Mouse (Mus musculus): ENCODE measurements at regions not wholly inside any gene's neighbourhood (a gene's known extent, or its start where the extent isn't known, plus 50 kb on each side); places are given as distances from the start of the nearest gene placed in this dataset.

DNA sequence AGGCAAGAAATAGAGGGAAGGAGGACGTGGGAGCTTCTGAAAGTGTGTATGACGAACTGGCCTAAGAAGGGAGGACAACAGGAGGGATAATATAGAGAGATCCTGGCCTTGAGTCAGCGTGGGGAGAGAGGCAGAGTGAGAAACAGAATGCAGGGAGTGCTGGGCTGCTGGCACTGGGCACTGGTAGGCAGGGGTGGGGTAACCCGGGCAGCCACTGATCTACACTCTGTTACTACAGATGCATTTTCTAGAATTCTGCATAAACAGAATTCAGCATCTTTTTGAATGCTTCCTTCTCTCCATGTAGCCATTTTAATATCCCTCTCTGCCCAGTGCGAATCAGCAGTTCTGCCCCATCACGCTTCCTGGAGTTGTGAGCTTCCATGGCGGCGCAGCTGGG is 84.5 kb upstream of the Ankrd55 start:
- H3K4me2 ChIP-seq (ENCODE audit: low read depth), result no peak overlapping the region
- no peak overlapping the region for H3K9ac ChIP-seq (ENCODE audit: low read length)
- no peaks in the 10 kb centered on the region for H3K27me3 ChIP-seq (ENCODE audit: control insufficient read depth, insufficient read depth, low read length)
- no peak overlapping the region for H3K4me3 ChIP-seq (ENCODE audit: low read depth, low read length)
- DNase-seq (ENCODE audit: low spot score) (no peak), ATAC-seq (ENCODE audit: insufficient read depth, low FRiP score, low TSS enrichment) (no peak)
- H3K27ac ChIP-seq (ENCODE audit: low read depth, low read length), result no peak overlapping the region
- 82% methylated on average over 8 of the region's 8 CpGs for WGBS
- H3K9me3 ChIP-seq (ENCODE audit: control insufficient read depth, low read length), result no peaks in the 10 kb centered on the region
- no peaks in the 10 kb centered on the region for H3K4me1 ChIP-seq (ENCODE audit: control insufficient read depth, insufficient read depth, low read length)
- H3K36me3 ChIP-seq (ENCODE audit: control insufficient read depth, insufficient read depth, low read length), result no peaks in the 10 kb centered on the region

DNA sequence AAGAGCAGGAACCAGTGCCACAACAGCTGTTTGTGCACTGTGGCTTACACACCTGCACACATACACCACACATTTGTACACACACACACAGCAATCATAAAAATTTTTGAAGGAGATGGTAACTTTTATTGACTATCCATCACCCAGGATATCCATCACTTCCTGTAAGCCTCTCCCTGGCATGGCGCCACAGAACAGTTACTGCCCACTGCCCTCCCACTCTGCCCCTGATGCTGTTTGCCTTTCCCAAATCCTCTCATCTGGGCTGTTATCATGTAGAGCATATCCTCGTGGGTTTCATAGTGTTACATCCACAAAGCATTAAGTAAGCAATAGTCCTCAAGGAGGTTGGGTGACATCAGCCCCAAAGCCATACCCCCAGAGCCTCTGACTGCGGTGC is 84.0 kb upstream of the Ankrd55 start:
- no peaks in the 10 kb centered on the region for H3K4me1 ChIP-seq (ENCODE audit: control insufficient read depth, insufficient read depth, low read length)
- no peaks in the 10 kb centered on the region for H3K9me3 ChIP-seq (ENCODE audit: control insufficient read depth, low read length)
- WGBS, result 92% methylated on average over 3 of the region's 3 CpGs
- H3K4me2 ChIP-seq (ENCODE audit: low read depth), result no peak overlapping the region
- H3K27ac ChIP-seq (ENCODE audit: low read depth, low read length), result no peak overlapping the region
- H3K36me3 ChIP-seq (ENCODE audit: control insufficient read depth, insufficient read depth, low read length), result no peaks in the 10 kb centered on the region
- no peak overlapping the region for H3K4me3 ChIP-seq (ENCODE audit: low read depth, low read length)
- no peaks in the 10 kb centered on the region for H3K27me3 ChIP-seq (ENCODE audit: control insufficient read depth, insufficient read depth, low read length)
- DNase-seq (ENCODE audit: low spot score) (no peak), ATAC-seq (ENCODE audit: insufficient read depth, low FRiP score, low TSS enrichment) (no peak)
- H3K9ac ChIP-seq (ENCODE audit: low read length), result no peak overlapping the region

DNA sequence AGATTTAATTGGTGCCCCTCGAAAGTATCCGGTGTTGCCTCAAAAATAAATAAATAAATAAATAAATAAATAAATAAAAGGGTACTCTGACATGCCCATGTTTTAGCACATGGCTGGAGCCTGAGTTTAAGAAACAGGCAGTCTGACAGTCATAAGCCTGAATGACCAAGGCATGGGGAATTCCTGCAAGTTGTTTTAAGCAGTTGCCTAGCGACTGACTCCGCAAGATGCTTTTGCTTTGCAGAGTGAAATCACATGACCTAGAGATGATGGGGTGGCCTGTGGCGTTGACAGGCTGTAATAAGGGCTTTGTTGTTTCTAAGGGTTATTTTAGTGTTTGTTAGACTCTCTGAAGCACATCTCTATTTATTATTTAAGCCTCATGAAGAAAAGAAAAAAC is 83.4 kb upstream of the Ankrd55 start:
- Histone ChIP-seq H3K27me3 (ENCODE audit: control insufficient read depth, insufficient read depth, low read length) (no peaks in the 10 kb centered on the region), H3K9ac (ENCODE audit: low read length) (no peak overlapping the region), H3K4me1 (ENCODE audit: control insufficient read depth, insufficient read depth, low read length) (no peaks in the 10 kb centered on the region), H3K27ac (ENCODE audit: low read depth, low read length) (no peak overlapping the region), H3K4me2 (ENCODE audit: low read depth) (no peak overlapping the region), H3K4me3 (ENCODE audit: low read depth, low read length) (no peak overlapping the region), H3K36me3 (ENCODE audit: control insufficient read depth, insufficient read depth, low read length) (no peaks in the 10 kb centered on the region), H3K9me3 (ENCODE audit: control insufficient read depth, low read length) (no peaks in the 10 kb centered on the region)
- 70% methylated on average over 5 of the region's 5 CpGs for WGBS
- ATAC-seq (ENCODE audit: insufficient read depth, low FRiP score, low TSS enrichment) (no peak), DNase-seq (ENCODE audit: low spot score) (no peak)

DNA sequence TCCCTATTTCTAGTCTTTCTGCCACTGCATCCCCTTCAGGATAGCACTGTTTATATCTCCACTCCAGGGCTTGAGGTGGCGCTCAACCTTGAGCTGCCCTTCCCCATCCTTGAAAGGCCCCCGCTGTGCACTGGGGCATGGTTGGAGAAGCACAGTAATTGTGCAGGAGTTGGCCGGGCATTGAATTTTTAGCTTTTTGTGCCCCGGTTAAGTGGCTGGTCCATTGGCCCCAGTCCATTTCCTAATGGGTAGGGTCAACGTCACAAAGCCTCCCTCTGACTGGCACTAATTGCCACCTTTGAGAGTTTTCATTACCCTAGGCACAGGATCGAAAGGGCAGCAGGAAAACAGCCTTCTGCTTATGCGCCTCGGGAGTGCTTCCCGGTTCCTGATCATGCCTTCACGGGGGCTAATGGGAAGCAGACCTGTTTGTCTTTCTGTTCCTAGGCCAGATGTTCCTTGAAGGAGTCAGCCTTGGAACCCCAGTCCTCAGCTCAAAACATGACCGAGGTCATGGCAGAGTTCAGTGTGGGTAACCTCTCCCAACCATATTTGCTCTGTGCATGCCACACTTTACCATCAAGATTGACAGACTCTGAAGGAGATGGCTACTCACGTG is 80.5 kb upstream of the Ankrd55 start:
- no peak overlapping the region for H3K9ac ChIP-seq (ENCODE audit: low read length)
- H3K27ac ChIP-seq (ENCODE audit: low read depth, low read length), result no peak overlapping the region
- no peaks in the 10 kb centered on the region for H3K4me1 ChIP-seq (ENCODE audit: control insufficient read depth, insufficient read depth, low read length)
- no peak overlapping the region for H3K4me3 ChIP-seq (ENCODE audit: low read depth, low read length)
- no peak for ATAC-seq (ENCODE audit: insufficient read depth, low FRiP score, low TSS enrichment)
- no peaks in the 10 kb centered on the region for H3K9me3 ChIP-seq (ENCODE audit: control insufficient read depth, low read length)
- no peak for DNase-seq (ENCODE audit: low spot score)
- H3K27me3 ChIP-seq (ENCODE audit: control insufficient read depth, insufficient read depth, low read length), result no peaks in the 10 kb centered on the region
- H3K4me2 ChIP-seq (ENCODE audit: low read depth), result no peak overlapping the region
- WGBS, result 62% methylated on average over 12 of the region's 12 CpGs
- no peaks in the 10 kb centered on the region for H3K36me3 ChIP-seq (ENCODE audit: control insufficient read depth, insufficient read depth, low read length)

DNA sequence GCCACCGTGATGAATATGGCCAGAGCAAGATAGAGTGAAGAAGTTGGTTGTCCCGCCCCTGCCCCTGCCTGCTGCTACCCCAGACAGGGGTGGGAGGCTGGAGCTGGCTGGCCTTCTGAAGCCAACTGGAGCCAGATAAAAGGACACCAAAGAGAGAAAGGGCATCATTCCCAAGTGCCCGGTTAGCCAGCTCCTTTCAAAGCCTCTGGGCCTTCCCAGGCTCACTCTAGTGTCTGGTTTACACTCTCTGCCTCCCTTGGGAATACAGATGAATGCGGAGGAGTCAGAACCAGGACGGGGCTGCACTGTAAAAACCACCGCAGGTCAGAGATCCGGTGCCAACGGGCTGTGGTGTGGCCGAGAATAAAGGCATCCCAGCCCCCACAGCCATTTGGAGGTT is 76.4 kb upstream of the Ankrd55 start:
- ATAC-seq (ENCODE audit: insufficient read depth, low FRiP score, low TSS enrichment) (no peak), DNase-seq (ENCODE audit: low spot score) (no peak)
- WGBS, result 73% methylated on average over 9 of the region's 9 CpGs
- Histone ChIP-seq H3K36me3 (ENCODE audit: control insufficient read depth, insufficient read depth, low read length) (no peaks in the 10 kb centered on the region), H3K27ac (ENCODE audit: low read depth, low read length) (no peak overlapping the region), H3K4me3 (ENCODE audit: low read depth, low read length) (no peak overlapping the region), H3K27me3 (ENCODE audit: control insufficient read depth, insufficient read depth, low read length) (no peaks in the 10 kb centered on the region), H3K4me1 (ENCODE audit: control insufficient read depth, insufficient read depth, low read length) (no peaks in the 10 kb centered on the region), H3K9me3 (ENCODE audit: control insufficient read depth, low read length) (no peaks in the 10 kb centered on the region), H3K9ac (ENCODE audit: low read length) (no peak overlapping the region), H3K4me2 (ENCODE audit: low read depth) (no peak overlapping the region)

DNA sequence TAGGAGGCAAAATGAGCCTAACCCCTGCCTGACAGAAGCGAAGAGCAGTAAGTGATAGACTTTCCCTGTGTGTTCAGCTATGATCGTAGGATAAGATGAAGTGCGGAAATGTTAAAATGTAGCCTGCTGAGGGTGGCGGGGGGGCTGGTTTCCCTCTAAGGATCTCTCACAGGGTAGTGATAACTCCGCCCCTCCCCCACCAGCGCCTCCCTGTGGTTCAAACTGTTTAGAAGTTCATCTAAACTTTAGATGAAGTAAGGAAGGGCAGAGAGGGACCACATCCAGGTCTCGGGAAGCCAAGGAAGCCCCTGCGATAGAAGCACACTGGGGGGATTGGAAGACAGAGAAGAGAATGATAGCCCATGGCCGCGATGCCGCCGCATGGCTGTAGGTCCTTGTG is 75.9 kb upstream of the Ankrd55 start:
- 76% methylated on average over 12 of the region's 12 CpGs for WGBS
- no peak for ATAC-seq (ENCODE audit: insufficient read depth, low FRiP score, low TSS enrichment)

DNA sequence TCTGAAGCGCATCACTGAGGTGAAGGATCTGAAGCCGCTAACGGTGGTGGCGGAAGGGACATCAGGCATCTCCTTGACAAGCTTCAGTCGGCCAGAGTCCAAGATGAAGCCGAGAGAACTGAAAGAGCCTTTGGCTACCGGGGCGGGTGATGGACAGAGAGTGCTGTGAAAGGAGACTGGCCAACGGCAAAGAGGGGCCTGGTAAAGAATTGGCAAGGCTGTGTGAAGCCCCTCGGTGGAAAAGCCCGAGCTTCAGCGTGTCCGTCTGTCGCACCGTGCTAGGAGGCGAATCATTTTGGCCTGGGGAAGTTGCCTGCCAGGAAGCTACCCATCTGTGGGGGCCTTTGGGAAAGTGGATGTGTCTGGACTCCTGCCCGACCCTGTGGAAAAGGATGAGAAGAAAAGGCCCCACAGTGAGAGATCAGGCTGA is 74.6 kb upstream of the Ankrd55 start:
- DNase-seq (ENCODE audit: low spot score) (no peak), ATAC-seq (ENCODE audit: insufficient read depth, low FRiP score, low TSS enrichment) (no peak)
- Histone ChIP-seq H3K9me3 (ENCODE audit: control insufficient read depth, low read length) (no peaks in the 10 kb centered on the region), H3K4me2 (ENCODE audit: low read depth) (no peak overlapping the region), H3K9ac (ENCODE audit: low read length) (no peak overlapping the region), H3K4me3 (ENCODE audit: low read depth, low read length) (no peak overlapping the region), H3K27me3 (ENCODE audit: control insufficient read depth, insufficient read depth, low read length) (no peaks in the 10 kb centered on the region), H3K4me1 (ENCODE audit: control insufficient read depth, insufficient read depth, low read length) (no peaks in the 10 kb centered on the region), H3K27ac (ENCODE audit: low read depth, low read length) (no peak overlapping the region), H3K36me3 (ENCODE audit: control insufficient read depth, insufficient read depth, low read length) (no peaks in the 10 kb centered on the region)
- 91% methylated on average over 17 of the region's 17 CpGs for WGBS

More for the DNA sequence above, 75.9 kb upstream of the Ankrd55 start:
- H3K4me1 ChIP-seq (ENCODE audit: control insufficient read depth, insufficient read depth, low read length), result no peaks in the 10 kb centered on the region
- H3K27ac ChIP-seq (ENCODE audit: low read depth, low read length), result no peak overlapping the region
- DNase-seq (ENCODE audit: low spot score), result no peak
- no peaks in the 10 kb centered on the region for H3K27me3 ChIP-seq (ENCODE audit: control insufficient read depth, insufficient read depth, low read length)
- no peaks in the 10 kb centered on the region for H3K9me3 ChIP-seq (ENCODE audit: control insufficient read depth, low read length)
- H3K4me2 ChIP-seq (ENCODE audit: low read depth), result no peak overlapping the region
- H3K4me3 ChIP-seq (ENCODE audit: low read depth, low read length), result no peak overlapping the region
- H3K9ac ChIP-seq (ENCODE audit: low read length), result no peak overlapping the region
- no peaks in the 10 kb centered on the region for H3K36me3 ChIP-seq (ENCODE audit: control insufficient read depth, insufficient read depth, low read length)

DNA sequence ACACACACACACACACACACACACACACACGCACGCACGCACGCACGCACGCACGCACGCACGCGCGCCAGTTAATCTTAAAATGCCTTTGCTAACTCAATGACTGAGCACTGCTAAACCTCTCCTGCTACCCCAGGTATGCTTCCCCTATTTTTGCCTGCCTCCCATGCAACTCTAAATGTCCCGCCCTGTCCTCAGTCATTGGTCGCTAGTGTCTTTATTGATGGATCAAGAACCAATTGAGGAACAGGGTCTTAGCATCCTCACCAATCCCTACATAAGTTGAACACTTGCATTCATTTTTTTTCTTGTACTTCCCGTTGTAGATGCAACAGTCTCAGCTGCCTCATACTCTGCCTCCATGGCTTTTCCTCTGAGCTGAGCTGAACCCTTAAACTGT is 72.2 kb upstream of the Ankrd55 start:
- H3K4me1 ChIP-seq (ENCODE audit: control insufficient read depth, insufficient read depth, low read length), result no peaks in the 10 kb centered on the region
- H3K4me3 ChIP-seq (ENCODE audit: low read depth, low read length), result no peak overlapping the region
- DNase-seq (ENCODE audit: low spot score) (no peak), ATAC-seq (ENCODE audit: insufficient read depth, low FRiP score, low TSS enrichment) (no peak)
- H3K27ac ChIP-seq (ENCODE audit: low read depth, low read length), result no peak overlapping the region
- WGBS, result 96% methylated on average over 14 of the region's 14 CpGs
- no peak overlapping the region for H3K4me2 ChIP-seq (ENCODE audit: low read depth)
- no peak overlapping the region for H3K9ac ChIP-seq (ENCODE audit: low read length)
- H3K36me3 ChIP-seq (ENCODE audit: control insufficient read depth, insufficient read depth, low read length), result no peaks in the 10 kb centered on the region
- no peaks in the 10 kb centered on the region for H3K9me3 ChIP-seq (ENCODE audit: control insufficient read depth, low read length)
- H3K27me3 ChIP-seq (ENCODE audit: control insufficient read depth, insufficient read depth, low read length), result no peaks in the 10 kb centered on the region

DNA sequence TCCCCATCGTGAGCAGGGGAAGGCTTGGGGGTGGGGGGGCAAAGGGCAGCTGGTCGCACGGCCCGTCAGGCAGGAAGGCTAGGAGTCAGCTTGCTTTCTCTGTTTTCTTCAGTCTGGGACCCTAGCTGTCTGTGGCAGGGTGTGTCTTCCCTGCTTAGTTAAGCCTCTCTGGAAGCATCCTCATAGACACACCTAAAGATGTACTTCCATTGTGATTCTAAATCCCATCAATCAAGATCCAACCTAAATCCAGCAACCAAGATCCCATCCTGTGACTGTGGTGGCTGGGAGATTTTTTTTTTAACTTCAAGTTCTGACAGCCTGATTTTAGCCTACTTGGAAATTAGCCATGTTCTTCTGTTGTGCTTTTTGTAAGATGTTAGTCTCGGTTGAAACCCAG is 69.9 kb upstream of the Ankrd55 start:
- 77% methylated on average over 5 of the region's 5 CpGs for WGBS

More for the DNA sequence above, 69.9 kb upstream of the Ankrd55 start:
- Histone ChIP-seq H3K27me3 (ENCODE audit: control insufficient read depth, insufficient read depth, low read length) (no peaks in the 10 kb centered on the region), H3K9ac (ENCODE audit: low read length) (no peak overlapping the region), H3K4me2 (ENCODE audit: low read depth) (no peak overlapping the region), H3K4me3 (ENCODE audit: low read depth, low read length) (no peak overlapping the region), H3K4me1 (ENCODE audit: control insufficient read depth, insufficient read depth, low read length) (no peaks in the 10 kb centered on the region), H3K36me3 (ENCODE audit: control insufficient read depth, insufficient read depth, low read length) (no peaks in the 10 kb centered on the region), H3K9me3 (ENCODE audit: control insufficient read depth, low read length) (no peaks in the 10 kb centered on the region), H3K27ac (ENCODE audit: low read depth, low read length) (no peak overlapping the region)
- no peak for DNase-seq (ENCODE audit: low spot score)
- ATAC-seq (ENCODE audit: insufficient read depth, low FRiP score, low TSS enrichment), result no peak

All from neural tube, embryonic 11.5 days (tissue).